Mouse (Mus musculus) CD8-positive naive resting alpha-beta T cell, adult 57 days (primary cell): ENCODE data around the gene Rbm46. TPM values are rescaled to one million over a fixed set of nuclear protein-coding genes. Genes with fewer than 3 reads are reported as not detected.

Experiments
- total RNA-seq: library from RNA; stranded (reverse); gene quantifications from one replicate; pipeline ENCODE4 v1.2.4, GENCODE M21; 2023

Gene Rbm46
- not detected for total RNA-seq

GRCm38 (mm10) chr3:82876372-82876739, at the start of gene Rbm46:
TSS of gene Rbm46 (minus strand) at chr3:82876483.

GRCm38 (mm10) chr3:82903613-82904205, 27.4 kb upstream of the Rbm46 start, which contains the start of gene Lrat:
TSS of gene Lrat (minus strand) at chr3:82903973.

Other genes with a start within 250 kb of the Rbm46 start
- not detected for gene Lrat, start 27.5 kb upstream of the Rbm46 start, total RNA-seq
- gene Fgg, start 131.2 kb upstream of the Rbm46 start, total RNA-seq = not detected
- not detected for gene Fga, start 149.6 kb upstream of the Rbm46 start, total RNA-seq
- gene Fgb, start 173.4 kb upstream of the Rbm46 start, total RNA-seq = not detected
- gene Plrg1, start 179.0 kb upstream of the Rbm46 start, total RNA-seq = 56.1 TPM